ENCODE assay signal across 8 mouse cellular contexts in genomic region chr17:33914969-33915391, GRCm38 (mm10). TPM values are rescaled to one million over a fixed set of nuclear protein-coding genes. Genes with fewer than 3 reads are reported as not detected.
DNase-seq lines count a peak whose midpoint lies in the region; ATAC-seq and TF ChIP-seq lines count a peak whose summit lies in the region.

No protein-coding gene starts in this region.

- 73% methylated on average over 13 of the region's 13 CpGs for WGBS in forebrain, embryonic 10.5 days
- WGBS in limb, embryonic 14.5 days = 84% methylated on average over 13 of the region's 13 CpGs

- no peaks in the 10 kb centered on the region; the same call in 1 of the 2 replicates for H3K27me3 ChIP-seq in erythroblast, embryonic 14.5 days (ENCODE audit: control insufficient read depth)
- H3K27me3 ChIP-seq in forebrain, embryonic 10.5 days (ENCODE audit: poor library complexity, severe bottlenecking) = peaks cover 15% of the 10 kb centered on the region
- no peaks in the 10 kb centered on the region for H3K27me3 ChIP-seq in limb, embryonic 14.5 days (ENCODE audit: control insufficient read depth, insufficient read depth, low read length)

- no peak for TF ChIP-seq POLR2A in limb, embryonic 14.5 days (IDR thresholded peaks at IDR 0.05; ENCODE audit: borderline replicate concordance, extremely low read depth, insufficient read depth, insufficient read length)

- H3K27ac ChIP-seq in forebrain, embryonic 10.5 days = peak overlapping the region; percentile 40; the same call in 1 of the 2 replicates
- H3K27ac ChIP-seq in limb, embryonic 14.5 days (replicated peaks; ENCODE audit: low read depth, low read length) = no peak overlapping the region

- H3K9me3 ChIP-seq in erythroblast, embryonic 14.5 days (ENCODE audit: control insufficient read depth, low read length) = peaks cover 39% of the 10 kb centered on the region
- no peaks in the 10 kb centered on the region; the same call in 1 of the 2 replicates for H3K9me3 ChIP-seq in forebrain, embryonic 10.5 days
- no peaks in the 10 kb centered on the region for H3K9me3 ChIP-seq in limb, embryonic 14.5 days (ENCODE audit: control insufficient read depth, low read length)

- H3K4me2 ChIP-seq in limb, embryonic 14.5 days (replicated peaks; ENCODE audit: low read depth, low read length, severe bottlenecking) = peak overlapping the region; percentile 44; the same call in 1 of the 2 replicates

- DNase-seq in 416B (ENCODE audit: low read depth) = peak; percentile 59
- no peak for DNase-seq in forebrain, embryonic 10.5 days (ENCODE audit: extremely low spot score, low spot score)
- DNase-seq in limb, embryonic 14.5 days (ENCODE audit: low spot score) = no peak
- DNase-seq in layer of hippocampus, adult 18-20 months (ENCODE audit: low spot score in 2 of 2) = no peak
- no peak for DNase-seq in right cerebral cortex, adult 18-20 months

- peaks cover 83% of the 10 kb centered on the region for H3K4me1 ChIP-seq in erythroblast, embryonic 14.5 days (ENCODE audit: control insufficient read depth)
- peaks cover 82% of the 10 kb centered on the region for H3K4me1 ChIP-seq in forebrain, embryonic 10.5 days
- H3K4me1 ChIP-seq in limb, embryonic 14.5 days (ENCODE audit: control insufficient read depth, insufficient read depth, low read length) = peaks cover 26% of the 10 kb centered on the region

- H3K9ac ChIP-seq in limb, embryonic 14.5 days (ENCODE audit: low read depth, low read length, severe bottlenecking) = no peak overlapping the region

- H3K36me3 ChIP-seq in erythroblast, embryonic 14.5 days (ENCODE audit: control insufficient read depth) = peaks cover 71% of the 10 kb centered on the region
- peaks cover 68% of the 10 kb centered on the region for H3K36me3 ChIP-seq in forebrain, embryonic 10.5 days (replicated peaks)
- peaks cover 48% of the 10 kb centered on the region for H3K36me3 ChIP-seq in limb, embryonic 14.5 days (ENCODE audit: control insufficient read depth, insufficient read depth, low read length)

- ATAC-seq in erythroblast, adult 5-6 weeks (replicated peaks; ENCODE audit: low FRiP score, poor library complexity, severe bottlenecking) = no peak
- ATAC-seq in limb, embryonic 14.5 days (ENCODE audit: low FRiP score, low read depth) = no peak
- ATAC-seq in megakaryocyte progenitor cell, adult 5-6 weeks (replicated peaks; ENCODE audit: poor library complexity) = no peak

- peak overlapping the region; percentile 78 for H3K4me3 ChIP-seq in erythroblast, embryonic 14.5 days (replicated peaks)
- peak overlapping the region; percentile 76 for H3K4me3 ChIP-seq in forebrain, embryonic 10.5 days
- H3K4me3 ChIP-seq in limb, embryonic 14.5 days (replicated peaks; ENCODE audit: low read length) = peak overlapping the region; percentile 48; the same call in 1 of the 2 replicates

RNA-seq across cellular contexts. Expression of gene Tapbp, which starts 0.7 kb away (rescaled TPM):
- polyA plus RNA-seq in erythroblast, embryonic 14.5 days (2012) = 14.7 and 21.8 TPM in 2 replicates
- total RNA-seq in erythroblast, adult 5-6 weeks (2015; ENCODE audit: low replicate concordance) = 30.7 and 30.9 TPM in 2 replicates
- total RNA-seq in erythroblast, adult 5-6 weeks (2017; ENCODE audit: low replicate concordance) = 34.3 and 39.6 TPM in 2 replicates
- 14.1 TPM in 2 replicates for polyA plus RNA-seq in forebrain, embryonic 10.5 days (2016; fragmentation: Nextera tagmentation; extraction: Ambion mirVana)
- polyA plus RNA-seq in limb, embryonic 14.5 days (2012; rRNA removed) = 18.7 and 23.8 TPM in 2 replicates
- polyA plus RNA-seq in limb, embryonic 14.5 days (2014; fragmentation: Nextera tagmentation; extraction: Ambion mirVana) = 28.9 and 30.5 TPM in 2 replicates
- 51.0 and 56.8 TPM in 2 replicates for total RNA-seq in megakaryocyte progenitor cell, adult 5-6 weeks (2015)
- total RNA-seq in megakaryocyte progenitor cell, adult 5-6 weeks (2017) = 47.6 and 48.0 TPM in 2 replicates
- 10 to 100 TPM; 38.3 to 38.5 TPM for total RNA-seq in layer of hippocampus, adult 18-20 months (2021)

RNA-seq across cellular contexts. Expression of gene Zbtb22, which starts 0.7 kb away (rescaled TPM):
- polyA plus RNA-seq in erythroblast, embryonic 14.5 days (2012) = 5.6 and 5.7 TPM in 2 replicates
- total RNA-seq in erythroblast, adult 5-6 weeks (2015; ENCODE audit: low replicate concordance) = 4.0 and 7.9 TPM in 2 replicates
- total RNA-seq in erythroblast, adult 5-6 weeks (2017; ENCODE audit: low replicate concordance) = 8.8 and 10.3 TPM in 2 replicates
- 21.2 and 23.2 TPM in 2 replicates for polyA plus RNA-seq in forebrain, embryonic 10.5 days (2016; fragmentation: Nextera tagmentation; extraction: Ambion mirVana)
- polyA plus RNA-seq in limb, embryonic 14.5 days (2012; rRNA removed) = 27.9 and 34.0 TPM in 2 replicates
- 10.1 and 10.8 TPM in 2 replicates for polyA plus RNA-seq in limb, embryonic 14.5 days (2014; fragmentation: Nextera tagmentation; extraction: Ambion mirVana)
- total RNA-seq in megakaryocyte progenitor cell, adult 5-6 weeks (2015) = 10.0 and 11.5 TPM in 2 replicates
- total RNA-seq in megakaryocyte progenitor cell, adult 5-6 weeks (2017) = 13.3 and 19.2 TPM in 2 replicates
- 10 to 100 TPM; 34.3 to 34.4 TPM for total RNA-seq in layer of hippocampus, adult 18-20 months (2021)

RNA-seq across cellular contexts. Expression of gene Daxx, which starts 5.8 kb away (rescaled TPM):
- 1.4 TPM in 2 replicates for polyA plus RNA-seq in erythroblast, embryonic 14.5 days (2012)
- 12.1 and 14.2 TPM in 2 replicates for total RNA-seq in erythroblast, adult 5-6 weeks (2015; ENCODE audit: low replicate concordance)
- 20.4 and 21.7 TPM in 2 replicates for total RNA-seq in erythroblast, adult 5-6 weeks (2017; ENCODE audit: low replicate concordance)
- polyA plus RNA-seq in forebrain, embryonic 10.5 days (2016; fragmentation: Nextera tagmentation; extraction: Ambion mirVana) = 85.9 and 90.8 TPM in 2 replicates
- 46.1 and 53.6 TPM in 2 replicates for polyA plus RNA-seq in limb, embryonic 14.5 days (2012; rRNA removed)
- polyA plus RNA-seq in limb, embryonic 14.5 days (2014; fragmentation: Nextera tagmentation; extraction: Ambion mirVana) = 40.5 and 44.1 TPM in 2 replicates
- total RNA-seq in megakaryocyte progenitor cell, adult 5-6 weeks (2015) = 35.7 and 44.5 TPM in 2 replicates
- 28.7 and 32.1 TPM in 2 replicates for total RNA-seq in megakaryocyte progenitor cell, adult 5-6 weeks (2017)
- total RNA-seq in layer of hippocampus, adult 18-20 months (2021) = 10 to 100 TPM; 29.6 to 32.9 TPM

RNA-seq across cellular contexts. Expression of gene Platr17, which starts 10.0 kb away (rescaled TPM):
- 0.08 TPM in 1 of 2 replicates, not detected in the other for polyA plus RNA-seq in erythroblast, embryonic 14.5 days (2012)
- not detected in 2 replicates for total RNA-seq in erythroblast, adult 5-6 weeks (2015; ENCODE audit: low replicate concordance)
- total RNA-seq in erythroblast, adult 5-6 weeks (2017; ENCODE audit: low replicate concordance) = 9.7 TPM in 1 of 2 replicates, not detected in the other
- 0.19 and 0.39 TPM in 2 replicates for polyA plus RNA-seq in forebrain, embryonic 10.5 days (2016; fragmentation: Nextera tagmentation; extraction: Ambion mirVana)
- 0.34 and 0.49 TPM in 2 replicates for polyA plus RNA-seq in limb, embryonic 14.5 days (2012; rRNA removed)
- polyA plus RNA-seq in limb, embryonic 14.5 days (2014; fragmentation: Nextera tagmentation; extraction: Ambion mirVana) = 0.32 and 0.40 TPM in 2 replicates
- 0.17 and 0.37 TPM in 2 replicates for total RNA-seq in megakaryocyte progenitor cell, adult 5-6 weeks (2015)
- total RNA-seq in megakaryocyte progenitor cell, adult 5-6 weeks (2017) = 0.29 and 1.4 TPM in 2 replicates
- total RNA-seq in layer of hippocampus, adult 18-20 months (2021) = under 1 TPM in 1 of 2 experiments, not detected in 1; 0.42 TPM

RNA-seq across cellular contexts. Expression of gene Rgl2, which starts 14.4 kb away (rescaled TPM):
- polyA plus RNA-seq in erythroblast, embryonic 14.5 days (2012) = 3.1 and 3.5 TPM in 2 replicates
- 5.2 and 6.1 TPM in 2 replicates for total RNA-seq in erythroblast, adult 5-6 weeks (2015; ENCODE audit: low replicate concordance)
- total RNA-seq in erythroblast, adult 5-6 weeks (2017; ENCODE audit: low replicate concordance) = 5.6 and 9.7 TPM in 2 replicates
- polyA plus RNA-seq in forebrain, embryonic 10.5 days (2016; fragmentation: Nextera tagmentation; extraction: Ambion mirVana) = 39.3 and 46.7 TPM in 2 replicates
- polyA plus RNA-seq in limb, embryonic 14.5 days (2012; rRNA removed) = 193 and 265 TPM in 2 replicates
- polyA plus RNA-seq in limb, embryonic 14.5 days (2014; fragmentation: Nextera tagmentation; extraction: Ambion mirVana) = 48.7 and 51.8 TPM in 2 replicates
- total RNA-seq in megakaryocyte progenitor cell, adult 5-6 weeks (2015) = 20.3 and 22.7 TPM in 2 replicates
- 37.9 and 47.9 TPM in 2 replicates for total RNA-seq in megakaryocyte progenitor cell, adult 5-6 weeks (2017)
- 10 to 100 TPM; 61.9 to 63.0 TPM for total RNA-seq in layer of hippocampus, adult 18-20 months (2021)
